Mouse (Mus musculus): ENCODE data around the gene C130026I21Rik.
"Not testable (repeated sequence)": the region's sequence is repeated elsewhere in the genome, so short reads cannot be mapped to it uniquely, and the experiment has no call there.

DNA sequence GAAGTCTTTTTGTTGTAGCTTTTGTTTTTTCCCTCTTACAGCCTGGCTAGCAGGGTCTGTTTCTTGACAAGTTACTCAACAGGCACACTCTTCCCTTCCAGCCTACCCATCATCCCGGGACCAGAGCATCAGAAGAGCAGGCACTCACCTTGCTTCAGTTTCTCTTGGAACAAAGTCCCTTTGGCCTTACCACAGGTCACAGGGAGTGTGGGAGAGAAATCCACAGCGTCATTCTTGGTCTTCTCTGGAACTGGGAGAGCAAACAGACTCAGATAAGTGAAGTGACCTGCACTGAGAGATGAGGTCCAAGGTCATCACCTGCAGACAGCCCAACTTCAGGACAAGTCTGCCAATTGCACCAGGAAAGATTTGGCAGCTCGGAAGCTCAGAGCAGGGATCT, 277.5 kb downstream of the C130026I21Rik start:
- TF ChIP-seq CTCF, POLR2A (IDR thresholded peaks at IDR 0.05; ENCODE audit: extremely low read depth, insufficient read depth, low read length): not testable (repeated sequence)

Data from cortical plate, adult 2 months (tissue).